Mouse (Mus musculus) liver, embryonic 14.5 days (tissue): ENCODE measurements around the gene Zfp750. TPM values are rescaled to one million over a fixed set of nuclear protein-coding genes. Genes with fewer than 3 reads are reported as not detected.
A peak's percentile ranks its signal among the peaks of the same experiment; 100 is the strongest.

Experiments used
- ATAC-seq: fragments of 200-750 bp; cut with Nextera tagmentation; 2 replicates; pipeline ENCODE4 v1.8.0; 2017; ENCODE audit warnings: moderate number of reproducible peaks, mild to moderate bottlenecking, moderate library complexity; ENCODE audit not compliant: insufficient read depth
- DNase-seq, 3 experiments: peaks; one replicate each; pipeline ENCODE4 v3.0.0-alpha.2; 2012 to 2013; ENCODE audit warnings: low read depth in 3 of 3, low spot score in 3 of 3
- H3K27ac ChIP-seq: fragments of 300-500 bp; sonication (generic); 2 replicates; pipeline ENCODE4 v1.5.1; 2014; ENCODE audit warnings: moderate library complexity, mild to moderate bottlenecking, control low read depth, inconsistent platforms
- H3K27me3 ChIP-seq: fragments of 300-500 bp; sonication (generic); 2 replicates; pipeline ENCODE4 v1.6.1; 2014; ENCODE audit warnings: mild to moderate bottlenecking, low read length, moderate library complexity; ENCODE audit not compliant: control insufficient read depth, insufficient read depth
- H3K36me3 ChIP-seq: fragments of 300-500 bp; sonication (generic); replicated peaks from 2 replicates; pipeline ENCODE4 v1.6.1; 2014; ENCODE audit warnings: low read depth; ENCODE audit not compliant: control insufficient read depth, insufficient read depth
- H3K4me1 ChIP-seq, 2 experiments: fragments of 200-500 bp in 1 of 2; fragments of 300-500 bp in 1 of 2; sonication (generic) in 1 of 2; replicated peaks; 2 replicates each; pipeline ENCODE4 v1.6.1; 2012 to 2014; ENCODE audit warnings: antibody characterized with exemption in 1 of 2, inconsistent platforms in 1 of 2, low read length in 1 of 2; ENCODE audit not compliant: control insufficient read depth in 2 of 2, insufficient read depth in 2 of 2
- H3K4me2 ChIP-seq: fragments of 300-500 bp; sonication (generic); 2 replicates; pipeline ENCODE4 v1.6.1; 2014; ENCODE audit warnings: low read depth, mild to moderate bottlenecking, control low read depth, moderate library complexity
- H3K4me3 ChIP-seq, 2 experiments: fragments of 200-500 bp in 1 of 2; fragments of 300-500 bp in 1 of 2; sonication (generic) in 1 of 2; 2 replicates each; pipeline ENCODE4 v1.5.1; 2012 to 2014; ENCODE audit warnings: low read depth in 2 of 2, low read length in 2 of 2, mild to moderate bottlenecking in 2 of 2, control low read depth in 1 of 2, inconsistent platforms in 1 of 2, moderate library complexity in 1 of 2; ENCODE audit not compliant: insufficient read depth in 1 of 2
- H3K9ac ChIP-seq: fragments of 300-500 bp; sonication (generic); replicated peaks from 2 replicates; pipeline ENCODE4 v1.6.1; 2014; ENCODE audit warnings: mild to moderate bottlenecking, control low read depth, moderate library complexity
- H3K9me3 ChIP-seq: fragments of 300-500 bp; sonication (generic); 2 replicates; pipeline ENCODE4 v1.6.1; 2016; ENCODE audit warnings: low read length, mixed read lengths; ENCODE audit not compliant: control insufficient read depth
- CTCF ChIP-seq: IDR thresholded peaks from 2 replicates; pipeline ENCODE4 v1.5.1; 2016; ENCODE audit warnings: antibody characterized with exemption, low read depth, control low read depth
- EP300 ChIP-seq: IDR thresholded peaks from 2 replicates; pipeline ENCODE4 v1.6.1; 2016; ENCODE audit warnings: antibody characterized with exemption, low read depth
- WGBS: fragments of 180-500 bp; shearing (Covaris S2); extraction: QIAGEN DNeasy Blood & Tissue Kit; methylation state at CpG from one replicate; pipeline ENCODE4 v1.1.7; 2014; ENCODE audit not compliant: insufficient replicate concordance; 5-methylcytosine and 5-hydroxymethylcytosine counted together
- polyA plus RNA-seq, 2 experiments: library from polyadenylated mRNA; depleted of rRNA in 1 of 2; stranded (reverse) in 1 of 2; unstranded in 1 of 2; fragments of >200 nt; fragmentation: Nextera tagmentation in 1 of 2; extraction: Ambion mirVana in 1 of 2; gene quantifications; 2 replicates each; pipeline versions ENCODE4 v1.2.1 to v1.2.3; 2012 to 2014

The Zfp750 gene
- polyA plus RNA-seq, 2 experiments = 0.12 to 0.23 TPM

GRCm38 (mm10) chr11:121522156-121522762 lies 3.1 kb upstream of the Zfp750 start:
- TF ChIP-seq EP300 (no peak), CTCF (no peak)
- Histone ChIP-seq H3K9ac (no peak overlapping the region), H3K4me1 (peaks cover 0 to 4% of the 10 kb centered on the region in 2 experiments; a peak in 1 of 4 replicates), H3K4me2 (no peak overlapping the region), H3K27me3 (no peaks in the 10 kb centered on the region), H3K27ac (no peak overlapping the region), H3K4me3 (no peak overlapping the region), H3K9me3 (no peaks in the 10 kb centered on the region), H3K36me3 (no peaks in the 10 kb centered on the region)
- DNase-seq (no peak), ATAC-seq (0 out of 2 replicates have a peak, but pooled peaks have one; percentile 9)
- WGBS = 62% methylated on average over 4 of the region's 4 CpGs

DNA sequence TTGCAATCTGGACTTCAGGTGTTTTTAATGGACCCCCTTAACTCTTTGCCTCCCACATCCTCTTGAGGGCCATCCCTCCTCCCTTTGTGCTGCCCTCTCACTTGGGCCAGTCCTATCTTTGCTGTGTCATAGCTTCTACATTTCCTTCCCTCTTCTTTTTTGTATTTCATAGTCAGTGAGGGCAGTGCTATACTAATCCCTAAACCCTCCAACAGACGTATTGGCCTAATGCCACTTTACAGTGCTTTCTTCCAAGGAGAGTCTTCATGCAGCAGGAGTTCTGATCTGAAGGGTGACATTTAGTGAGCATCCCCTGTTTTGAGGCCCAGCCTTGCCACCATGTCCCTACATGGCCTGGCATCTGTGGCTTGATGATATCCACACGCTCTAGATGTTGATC lies 1.6 kb upstream of the Zfp750 start:
- no peak for ATAC-seq
- 38% methylated on average over 2 of the region's 2 CpGs for WGBS

GRCm38 (mm10) chr11:121519703-121520102 lies 570 bp upstream of the Zfp750 start:
- Histone ChIP-seq H3K4me3 (no peak overlapping the region), H3K4me2 (no peak overlapping the region), H3K27me3 (no peaks in the 10 kb centered on the region), H3K9ac (no peak overlapping the region), H3K9me3 (no peaks in the 10 kb centered on the region), H3K4me1 (peaks cover 0 to 4% of the 10 kb centered on the region in 2 experiments; a peak in 2 of 4 replicates), H3K27ac (no peak overlapping the region), H3K36me3 (no peaks in the 10 kb centered on the region)
- WGBS = 76% methylated on average over 7 of the region's 7 CpGs
- ATAC-seq (no peak), DNase-seq (no peak)
- TF ChIP-seq CTCF (no peak), EP300 (no peak)

More for the DNA sequence above, 1.6 kb upstream of the Zfp750 start:
- no peak for DNase-seq
- no peak for TF ChIP-seq CTCF
- no peak for TF ChIP-seq EP300
- H3K27me3 ChIP-seq = no peaks in the 10 kb centered on the region
- H3K9ac ChIP-seq = no peak overlapping the region
- H3K4me2 ChIP-seq = no peak overlapping the region
- no peak overlapping the region for H3K4me3 ChIP-seq
- H3K36me3 ChIP-seq = no peaks in the 10 kb centered on the region
- no peaks in the 10 kb centered on the region for H3K9me3 ChIP-seq
- peaks cover 0 to 4% of the 10 kb centered on the region in 2 experiments; a peak in 2 of 4 replicates for H3K4me1 ChIP-seq
- no peak overlapping the region for H3K27ac ChIP-seq

- Histone ChIP-seq H3K27ac (no peak overlapping the region), H3K27me3 (no peaks in the 10 kb centered on the region), H3K4me2 (no peak overlapping the region; the same call in 1 of the 2 replicates), H3K9ac (no peak overlapping the region), H3K9me3 (no peaks in the 10 kb centered on the region), H3K4me3 (no peak overlapping the region), H3K4me1 (peaks cover 0 to 4% of the 10 kb centered on the region in 2 experiments; a peak in 2 of 4 replicates), H3K36me3 (no peaks in the 10 kb centered on the region)
- TF ChIP-seq EP300 (no peak), CTCF (no peak)
- WGBS = 78% methylated on average over 17 of the region's 17 CpGs
- ATAC-seq (no peak), DNase-seq (no peak)
Observed at GRCm38 (mm10) chr11:121517687-121518465, 1.3 kb downstream of the Zfp750 start.

- H3K4me3 ChIP-seq = no peak overlapping the region
- H3K9me3 ChIP-seq = no peaks in the 10 kb centered on the region
- H3K9ac ChIP-seq = no peak overlapping the region
- TF ChIP-seq EP300 (no peak), CTCF (no peak)
- no peaks in the 10 kb centered on the region for H3K27me3 ChIP-seq
- no peak overlapping the region for H3K4me2 ChIP-seq
- ATAC-seq (no peak), DNase-seq (peak in 1 of 3 experiments; percentile 15)
- WGBS = 87% methylated on average over 3 of the region's 3 CpGs
- H3K27ac ChIP-seq = no peak overlapping the region
- no peaks in the 10 kb centered on the region for H3K36me3 ChIP-seq
- H3K4me1 ChIP-seq = peaks cover 0 to 4% of the 10 kb centered on the region in 2 experiments; a peak in 2 of 4 replicates
Observed at GRCm38 (mm10) chr11:121516906-121517305, 2.2 kb downstream of the Zfp750 start.
